8 mouse cellular contexts compared by ENCODE assay signal in the genomic region with DNA sequence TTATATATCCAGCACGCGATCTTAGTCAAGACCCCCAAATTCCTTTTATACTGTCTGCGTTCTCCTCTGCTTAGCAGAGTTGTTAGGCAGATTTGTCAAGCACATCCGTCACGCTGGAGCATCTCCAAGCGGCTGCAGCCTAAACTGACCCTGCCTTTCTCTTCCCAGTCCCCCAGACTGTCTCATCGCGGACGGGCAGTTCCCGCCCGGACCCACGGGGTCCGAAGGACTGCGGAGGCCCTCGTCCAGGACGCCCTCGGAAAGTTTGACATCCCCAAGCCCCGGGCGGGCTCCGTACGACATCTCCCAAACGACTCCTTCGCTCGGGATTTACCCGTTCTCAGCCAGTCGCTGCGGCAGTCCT. TPM values are rescaled to one million over a fixed set of nuclear protein-coding genes. Genes with fewer than 3 reads are reported as not detected.
DNase-seq lines count a peak whose midpoint lies in the region; ATAC-seq and TF ChIP-seq lines count a peak whose summit lies in the region.

No protein-coding gene starts in this region.

- no peaks in the 10 kb centered on the region for H3K27me3 ChIP-seq in CH12.LX (replicated peaks)
- no peaks in the 10 kb centered on the region for H3K27me3 ChIP-seq in forebrain, embryonic 13.5 days
- H3K27me3 ChIP-seq in liver, embryonic 15.5 days = no peaks in the 10 kb centered on the region

- TF ChIP-seq POLR2A in CH12.LX (IDR thresholded peaks at IDR 0.05; ENCODE audit: low read depth, low read length) = no peak

- in situ Hi-C loops in CH12.LX (cut with MboI; ENCODE audit: low pct_ligation_motif_present, low pct_unique_long_range_greater_than_20kb, low sequenced_read_pairs) = loop anchor here (5.0 to 10.0 kb wide), 2 partner anchors 137 to 194 kb away; no protein-coding TSS in a partner anchor

- peak overlapping the region; percentile 87 to 90 (median 89) for H3K4me3 ChIP-seq in CH12.LX (replicated peaks in 1 of 3; ENCODE audit: low read depth in 2 of 3, low read length in 2 of 3, poor library complexity in 1 of 3)
- H3K4me3 ChIP-seq in forebrain, embryonic 13.5 days = peak overlapping the region; percentile 84
- H3K4me3 ChIP-seq in liver, embryonic 15.5 days (replicated peaks) = peak overlapping the region; percentile 91

- peak overlapping the region; percentile 92 for H3K9ac ChIP-seq in CH12.LX (ENCODE audit: insufficient read depth, low read depth)
- H3K9ac ChIP-seq in forebrain, embryonic 13.5 days = peak overlapping the region; percentile 72
- H3K9ac ChIP-seq in liver, embryonic 15.5 days = peak overlapping the region; percentile 88

- dilution Hi-C loops in CH12.LX (cut with MboI; ENCODE audit: extremely low pct_ligation_motif_present, extremely low pct_unique_long_range_greater_than_20kb, low sequenced_read_pairs) = no loop called here

- no peak for TF ChIP-seq CTCF in CH12.LX (conservative IDR thresholded peaks at IDR 0.05 in 1 of 2, IDR thresholded peaks at IDR 0.05 in 1 of 2; ENCODE audit: low read depth in 2 of 2, low read length in 2 of 2)

- TF ChIP-seq EP300 in CH12.LX (IDR thresholded peaks at IDR 0.05; ENCODE audit: low read length) = no peak

- H3K27ac ChIP-seq in CH12.LX (ENCODE audit: insufficient read depth, low read depth) = peak overlapping the region; percentile 51
- H3K27ac ChIP-seq in forebrain, embryonic 13.5 days = peak overlapping the region; percentile 74
- H3K27ac ChIP-seq in liver, embryonic 15.5 days (replicated peaks) = peak overlapping the region; percentile 93

- intact Hi-C loops in gastrocnemius, postnatal 14 days (cut with DNase I; ENCODE audit: low total_unique reads) = loop anchor here (5.0 kb wide), 2 partner anchors 137 to 197 kb away; no protein-coding TSS in a partner anchor
- intact Hi-C loops in gastrocnemius, postnatal 36 days (cut with DNase I) = loop anchor here (2.0 to 10.0 kb wide), 3 partner anchors 137 to 196 kb away; a partner anchor contains a TSS

- H3K36me3 ChIP-seq in CH12.LX (replicated peaks in 1 of 2; ENCODE audit: control insufficient read depth in 1 of 2, insufficient read depth in 1 of 2, low read length in 1 of 2) = peaks cover 0 to 8% of the 10 kb centered on the region in 2 experiments
- no peaks in the 10 kb centered on the region for H3K36me3 ChIP-seq in forebrain, embryonic 13.5 days (ENCODE audit: poor library complexity, severe bottlenecking)
- peaks cover 11% of the 10 kb centered on the region for H3K36me3 ChIP-seq in liver, embryonic 15.5 days (replicated peaks)

- H3K79me2 ChIP-seq in CH12.LX (replicated peaks; ENCODE audit: control insufficient read depth, extremely low read depth, insufficient read depth, poor library complexity, severe bottlenecking) = peaks cover 22% of the 10 kb centered on the region

- DNase-seq in gastrocnemius, postnatal 14 days = peak; percentile 25
- DNase-seq in gastrocnemius, adult 8-10 months (ENCODE audit: low spot score in 2 of 2) = no peak
- DNase-seq in CH12.LX (ENCODE audit: extremely low read depth) = no peak
- no peak for DNase-seq in adrenal gland, adult 18-20 months (ENCODE audit: low spot score in 2 of 2)
- DNase-seq in right cerebral cortex, postnatal 4 days = no peak
- DNase-seq in gastrocnemius, postnatal 36 days = no peak

- peak overlapping the region; percentile 98 for H3K4me2 ChIP-seq in CH12.LX (ENCODE audit: insufficient read depth, low read depth, poor library complexity, severe bottlenecking)
- peak overlapping the region; percentile 88 for H3K4me2 ChIP-seq in forebrain, embryonic 13.5 days
- H3K4me2 ChIP-seq in liver, embryonic 15.5 days = peak overlapping the region; percentile 92

- no peak for TF ChIP-seq RAD21 in CH12.LX (IDR thresholded peaks at IDR 0.05; ENCODE audit: low read depth, low read length)

- peaks cover 0 to 14% of the 10 kb centered on the region in 2 experiments; a peak in 2 of 4 replicates for H3K4me1 ChIP-seq in CH12.LX (ENCODE audit: control insufficient read depth in 1 of 2, insufficient read depth in 2 of 2)
- peaks cover 21% of the 10 kb centered on the region for H3K4me1 ChIP-seq in forebrain, embryonic 13.5 days
- peaks cover 13% of the 10 kb centered on the region for H3K4me1 ChIP-seq in liver, embryonic 15.5 days (replicated peaks)

- ATAC-seq in forebrain, embryonic 13.5 days = no peak
- ATAC-seq in liver, embryonic 15.5 days (ENCODE audit: insufficient read depth) = peak; percentile 41

- no peaks in the 10 kb centered on the region for H3K9me3 ChIP-seq in CH12.LX (replicated peaks; ENCODE audit: low read length)
- no peaks in the 10 kb centered on the region for H3K9me3 ChIP-seq in forebrain, embryonic 13.5 days (replicated peaks)
- H3K9me3 ChIP-seq in liver, embryonic 15.5 days (replicated peaks) = no peaks in the 10 kb centered on the region

- under 1% methylated on average over 27 of the region's 27 CpGs for WGBS in forebrain, embryonic 13.5 days
- under 1% methylated on average over 27 of the region's 27 CpGs for WGBS in liver, embryonic 15.5 days (ENCODE audit: insufficient replicate concordance)

TF ChIP-seq in CH12.LX, 34 proteins besides CTCF, POLR2A, EP300 and RAD21:
- no peak for TF ChIP-seq CHD1 (IDR thresholded peaks at IDR 0.05; ENCODE audit: low read depth, low read length)
- no peak for TF ChIP-seq KAT2A (IDR thresholded peaks at IDR 0.05; ENCODE audit: insufficient replicate concordance, low read length)
- no peak for TF ChIP-seq E2F4 (IDR thresholded peaks at IDR 0.05; ENCODE audit: insufficient replicate concordance, low read depth, low read length)

RNA-seq across cellular contexts. Expression of a gene that starts 0.5 kb away (rescaled TPM):
- total RNA-seq in gastrocnemius, postnatal 14 days (2021) = 1 to 10 TPM; 1.7 to 1.8 TPM
- total RNA-seq in gastrocnemius, adult 8-10 months (2022) = not detected
- total RNA-seq in CH12.LX (2012; rRNA removed) = 58.9 and 63.9 TPM in 2 replicates
- 95.5 and 113 TPM in 2 replicates for total RNA-seq in CH12.LX (2014; rRNA removed)
- 66.7 and 69.6 TPM in 2 replicates for polyA plus RNA-seq in CH12.LX (2012; ENCODE audit: insufficient read length, low read depth)
- polyA plus RNA-seq in forebrain, embryonic 13.5 days (2015; fragmentation: Nextera tagmentation; extraction: Ambion mirVana) = 54.1 and 58.0 TPM in 2 replicates
- polyA plus RNA-seq in liver, embryonic 15.5 days (2015; fragmentation: Nextera tagmentation; extraction: Ambion mirVana) = 44.5 and 47.7 TPM in 2 replicates
- under 1 TPM; 0.43 to 0.61 TPM for total RNA-seq in adrenal gland, adult 18-20 months (2021)
- under 1 TPM; 0.38 to 0.42 TPM for total RNA-seq in gastrocnemius, postnatal 36 days (2021)

RNA-seq across cellular contexts. Expression of a gene that starts 29.8 kb away (rescaled TPM):
- 1 to 10 TPM in 1 of 2 experiments, under 1 TPM in 1; 0.51 to 1.2 TPM for total RNA-seq in gastrocnemius, postnatal 14 days (2021)
- under 1 TPM; 0.22 to 0.58 (median 0.42) TPM for total RNA-seq in gastrocnemius, adult 8-10 months (2022)
- total RNA-seq in CH12.LX (2012; rRNA removed) = 0.04 TPM in 1 of 2 replicates, not detected in the other
- total RNA-seq in CH12.LX (2014; rRNA removed) = not detected in 2 replicates
- 0.10 TPM in 1 of 2 replicates, not detected in the other for polyA plus RNA-seq in CH12.LX (2012; ENCODE audit: insufficient read length, low read depth)
- polyA plus RNA-seq in forebrain, embryonic 13.5 days (2015; fragmentation: Nextera tagmentation; extraction: Ambion mirVana) = 3.2 and 3.6 TPM in 2 replicates
- polyA plus RNA-seq in liver, embryonic 15.5 days (2015; fragmentation: Nextera tagmentation; extraction: Ambion mirVana) = 0.06 and 0.12 TPM in 2 replicates
- under 1 TPM; 0.20 to 0.22 TPM for total RNA-seq in adrenal gland, adult 18-20 months (2021)
- under 1 TPM; 0.18 to 0.35 TPM for total RNA-seq in gastrocnemius, postnatal 36 days (2021)

Comparison
In these comparisons a context has a peak if more than half of its experiments do, and no peak if none do; other contexts are left out.
1. RNA of a gene that starts 0.5 kb away (total RNA-seq): 58.9 to 113 TPM in CH12.LX; 1.7 to 1.8 TPM in gastrocnemius, postnatal 14 days, 0.43 to 0.61 TPM in adrenal gland, adult 18-20 months, 0.38 to 0.42 TPM in gastrocnemius, postnatal 36 days and not detected in gastrocnemius, adult 8-10 months; every median in the first group is over 10 times any median in the second.
2. Peak in every context shown above with its lines, with median percentiles within 50 percentile points of each other: H3K27ac ChIP-seq, H3K4me2 ChIP-seq, H3K4me3 ChIP-seq and H3K9ac ChIP-seq.